Mouse (Mus musculus) ES-E14 (cell line): Measurements from ENCODE around the gene Gm9903. TPM values are rescaled to one million over a fixed set of nuclear protein-coding genes. Genes with fewer than 3 reads are reported as not detected.
A peak's percentile ranks its signal among the peaks of the same experiment; 100 is the strongest.

Source experiments
- DNase-seq: peaks from one replicate; pipeline ENCODE4 v3.0.0-alpha.2; 2013; ENCODE audit warnings: low read depth, low spot score
- H3K27ac ChIP-seq: 2 replicates; pipeline ENCODE4 v1.5.1; 2012; ENCODE audit warnings: low read depth, mild to moderate bottlenecking, low read length, moderate library complexity, mixed read lengths; ENCODE audit not compliant: poor library complexity, insufficient read depth, severe bottlenecking
- H3K36me3 ChIP-seq: 2 replicates; pipeline ENCODE4 v1.6.1; 2012; ENCODE audit warnings: mild to moderate bottlenecking, low read length, moderate library complexity, mixed read lengths; ENCODE audit not compliant: control insufficient read depth, poor library complexity, insufficient read depth, severe bottlenecking
- H3K4me1 ChIP-seq, 2 experiments: fragments of 150-350 bp in 1 of 2; sonication (generic) in 1 of 2; 2 replicates each; pipeline ENCODE4 v1.6.1; 2012; ENCODE audit warnings: low read length in 2 of 2, mild to moderate bottlenecking in 1 of 2, mixed read lengths in 1 of 2; ENCODE audit not compliant: control insufficient read depth in 2 of 2, insufficient read depth in 2 of 2, poor library complexity in 1 of 2
- H3K4me3 ChIP-seq, 2 experiments: fragments of 150-350 bp in 1 of 2; sonication (generic) in 1 of 2; 2 replicates each; pipeline ENCODE4 v1.5.1; 2012; ENCODE audit warnings: low read length in 2 of 2, low read depth in 1 of 2, mild to moderate bottlenecking in 1 of 2, mixed read lengths in 1 of 2; ENCODE audit not compliant: insufficient read depth in 1 of 2, poor library complexity in 1 of 2, severe bottlenecking in 1 of 2
- H3K9ac ChIP-seq: 2 replicates; pipeline ENCODE4 v1.6.1; 2012; ENCODE audit warnings: low read depth, mild to moderate bottlenecking, low read length, mixed read lengths; ENCODE audit not compliant: poor library complexity, insufficient read depth, severe bottlenecking
- H3K9me3 ChIP-seq: fragments of 150-350 bp; sonication (generic); 2 replicates; pipeline ENCODE4 v1.6.1; 2012; ENCODE audit warnings: low read depth, mild to moderate bottlenecking, low read length; ENCODE audit not compliant: control insufficient read depth, insufficient read depth
- CHD2 ChIP-seq: IDR thresholded peaks from 2 replicates; pipeline ENCODE4 v1.6.1; 2014; ENCODE audit warnings: mild to moderate bottlenecking, low read depth, low read length, inconsistent platforms
- HCFC1 ChIP-seq: IDR thresholded peaks from 2 replicates; pipeline ENCODE4 v1.6.1; 2012; ENCODE audit warnings: low read length, inconsistent platforms, borderline replicate concordance; ENCODE audit not compliant: insufficient read depth
- MAFK ChIP-seq: IDR thresholded peaks from 2 replicates; pipeline ENCODE4 v1.6.1; 2014; ENCODE audit warnings: mild to moderate bottlenecking, low read depth, low read length, inconsistent platforms; ENCODE audit not compliant: insufficient read depth
- ZC3H11A ChIP-seq: IDR thresholded peaks from 2 replicates; pipeline ENCODE4 v1.6.1; 2012; ENCODE audit warnings: low read depth, mild to moderate bottlenecking, inconsistent platforms, low read length, borderline replicate concordance
- ZNF384 ChIP-seq: IDR thresholded peaks from 2 replicates; pipeline ENCODE4 v1.6.1; 2012; ENCODE audit warnings: low read depth, low read length, inconsistent platforms
- in situ Hi-C, 2 experiments: fragments of 600-800 bp; cut with MboI; formaldehyde crosslinking; loops; one replicate each; pipeline ENCODE4 v1.15.1; 2025; ENCODE audit warnings: low sequenced_read_pairs in 2 of 2, inconsistent platforms in 1 of 2; ENCODE audit not compliant: unreplicated experiment in 2 of 2
- total RNA-seq: library from RNA; depleted of rRNA; stranded (reverse); fragments of 300-350 nt; gene quantifications from 2 replicates; pipeline ENCODE4 v1.2.3, GENCODE M21; 2012

Gm9903 gene
- total RNA-seq, 1 experiment: 0.13 TPM

GRCm38 (mm10) chr5:33627968-33628367, 1.8 kb upstream of the Gm9903 start:
- Histone ChIP-seq H3K27ac (no peak overlapping the region), H3K36me3 (0 out of 2 replicates have a peak, but pooled peaks cover 4% of the 10 kb centered on the region), H3K9ac (no peak overlapping the region), H3K4me1 (peaks cover 2 to 5% of the 10 kb centered on the region in 2 experiments; a peak in 3 of 4 replicates), H3K9me3 (no peaks in the 10 kb centered on the region), H3K4me3 (peak overlapping the region; percentile 22 to 92; a peak in 3 of 4 replicates)
- TF ChIP-seq HCFC1 (no peak), CHD2 (no peak)
- DNase-seq: no peak
- in situ Hi-C loops: no loop called here

DNA sequence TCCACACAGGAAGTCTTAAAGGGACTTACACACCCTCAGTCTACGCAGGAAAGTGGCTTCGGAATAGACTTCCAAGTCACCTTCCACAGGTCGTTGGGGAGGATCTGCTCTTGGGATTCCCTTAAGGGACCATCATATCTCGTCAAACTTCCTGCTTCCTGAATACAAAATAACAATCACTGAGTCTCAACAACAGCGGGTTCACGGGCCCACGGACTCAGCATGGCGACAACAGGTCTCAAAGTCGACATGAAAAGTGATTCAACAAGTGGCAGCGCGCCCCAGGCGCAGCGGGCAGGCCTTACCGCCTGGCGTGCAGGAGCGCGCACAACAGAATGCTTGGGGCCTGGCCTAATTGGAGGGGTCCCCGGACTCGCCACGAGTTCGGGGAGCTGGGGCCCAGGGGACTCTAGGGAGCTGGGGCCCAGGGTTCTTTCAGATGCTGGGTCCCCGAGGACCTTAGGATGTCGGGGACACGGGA, 865 bp upstream of the Gm9903 start:
- peak; percentile 36 for DNase-seq
- peak overlapping the region; percentile 51 for H3K27ac ChIP-seq
- peak overlapping the region; percentile 89 to 92 for H3K4me3 ChIP-seq
- no peak for TF ChIP-seq HCFC1
- TF ChIP-seq ZC3H11A: no peak
- no peak for TF ChIP-seq CHD2
- no peak for TF ChIP-seq MAFK
- H3K9me3 ChIP-seq: no peaks in the 10 kb centered on the region
- no peaks in the 10 kb centered on the region for H3K36me3 ChIP-seq
- H3K9ac ChIP-seq: peak overlapping the region; percentile 91
- in situ Hi-C loops: no loop called here
- peaks cover 2 to 5% of the 10 kb centered on the region in 2 experiments; a peak in 3 of 4 replicates for H3K4me1 ChIP-seq

DNA sequence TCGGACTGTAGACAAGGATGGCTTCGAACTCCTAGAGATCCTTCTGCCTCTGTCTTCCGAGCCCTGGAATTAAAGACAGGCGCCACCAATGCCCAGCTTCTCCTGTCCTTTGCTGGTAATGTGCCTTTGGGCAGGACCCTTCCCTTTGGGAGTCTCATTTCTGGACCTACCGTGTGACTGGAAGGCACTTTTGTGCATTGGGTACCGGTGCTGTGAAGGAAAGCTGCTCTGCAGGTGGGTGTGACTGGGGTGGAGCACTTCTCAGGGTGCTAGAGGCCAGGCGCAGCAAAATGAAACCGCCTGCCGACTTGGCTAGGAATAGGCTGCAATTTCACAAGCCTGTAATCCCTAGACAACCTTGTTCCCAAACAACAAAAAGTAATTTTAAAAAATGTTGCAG, 336 bp downstream of the Gm9903 start:
- H3K9me3 ChIP-seq: no peaks in the 10 kb centered on the region
- no peaks in the 10 kb centered on the region for H3K36me3 ChIP-seq
- TF ChIP-seq ZC3H11A (no peak), HCFC1 (no peak), MAFK (no peak), CHD2 (no peak), ZNF384 (no peak)
- in situ Hi-C loops: no loop called here
- H3K4me1 ChIP-seq: peaks cover 2 to 5% of the 10 kb centered on the region in 2 experiments; a peak in 3 of 4 replicates
- peak overlapping the region; percentile 43 to 79 for H3K4me3 ChIP-seq
- no peak overlapping the region for H3K27ac ChIP-seq
- peak overlapping the region; percentile 41; the same call in 1 of the 2 replicates for H3K9ac ChIP-seq
- peak; percentile 20 for DNase-seq

- H3K4me3 ChIP-seq: no peak overlapping the region
- no peak overlapping the region for H3K27ac ChIP-seq
- in situ Hi-C loops: no loop called here
- DNase-seq: no peak
- H3K9me3 ChIP-seq: no peaks in the 10 kb centered on the region
- peak overlapping the region; percentile 1; the same call in 1 of the 2 replicates for H3K9ac ChIP-seq
- peaks cover 2 to 5% of the 10 kb centered on the region in 2 experiments; a peak in 3 of 4 replicates for H3K4me1 ChIP-seq
- TF ChIP-seq ZNF384: no peak
- TF ChIP-seq ZC3H11A: no peak
- TF ChIP-seq CHD2: no peak
- no peak for TF ChIP-seq HCFC1
- no peak for TF ChIP-seq MAFK
- no peaks in the 10 kb centered on the region for H3K36me3 ChIP-seq
These were observed 890 bp downstream of the Gm9903 start for GRCm38 (mm10) chr5:33630615-33631014.

DNA sequence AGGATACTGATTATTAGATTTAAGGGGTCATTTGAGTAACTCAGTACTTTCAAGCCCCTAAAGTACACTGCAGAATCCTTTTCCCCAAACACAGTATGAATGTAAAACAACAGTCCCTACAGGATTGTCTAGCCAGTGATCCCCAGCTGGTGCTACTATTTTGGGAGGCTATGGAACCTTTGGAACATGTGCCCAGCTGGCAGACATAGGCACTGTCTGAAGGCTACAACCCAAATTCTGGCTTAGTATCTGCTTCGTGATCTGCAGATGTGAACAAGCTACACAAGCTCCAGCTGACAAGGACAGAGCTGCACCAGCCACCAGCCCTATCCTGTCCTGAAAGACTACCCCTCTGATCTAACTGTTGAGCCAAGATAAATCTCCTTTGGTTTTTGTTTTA, 2.8 kb downstream of the Gm9903 start:
- Histone ChIP-seq H3K27ac (no peak overlapping the region), H3K36me3 (peaks cover 3% of the 10 kb centered on the region; the same call in 1 of the 2 replicates), H3K4me1 (peaks cover 2 to 5% of the 10 kb centered on the region in 2 experiments; a peak in 3 of 4 replicates), H3K4me3 (no peak overlapping the region), H3K9me3 (no peaks in the 10 kb centered on the region), H3K9ac (no peak overlapping the region)
- DNase-seq: no peak
- in situ Hi-C loops: no loop called here
- TF ChIP-seq MAFK: no peak
- TF ChIP-seq ZC3H11A: no peak
- no peak for TF ChIP-seq HCFC1
- no peak for TF ChIP-seq CHD2
- TF ChIP-seq ZNF384: no peak
